13 mouse cellular contexts compared by ENCODE assay signal in the genomic region with DNA sequence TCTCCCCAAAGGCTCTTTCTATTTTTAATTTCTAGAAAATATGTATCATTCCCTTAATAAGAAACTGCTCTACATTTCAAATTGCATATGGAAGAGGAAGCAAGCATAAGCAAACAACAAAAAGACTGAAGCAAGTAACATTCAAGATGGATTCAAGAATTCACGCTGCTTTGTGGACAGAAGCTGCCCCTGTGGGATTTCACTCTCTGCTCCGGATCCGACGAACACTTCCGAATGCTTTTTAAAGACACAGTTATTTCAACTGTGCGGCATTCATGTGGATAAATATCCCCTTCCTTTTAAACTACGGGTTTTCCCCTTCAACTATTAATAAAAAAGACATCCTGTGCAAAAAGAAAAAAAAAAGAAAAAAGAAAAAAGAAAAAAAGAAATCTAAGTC.
DNase-seq lines count a peak whose midpoint lies in the region; ATAC-seq lines count a peak whose summit lies in the region.
"Had no signal": no experiment of that assay in that cellular context is flagged by ENCODE, and none has a peak within 500 bp of the region (broad histone marks: within the 10 kb centered on the region; RNA-seq: fewer than 3 reads in every experiment).

No protein-coding gene starts in this region.

- 55% methylated on average over 7 of the region's 7 CpGs for WGBS in heart, embryonic 10.5 days
- WGBS in midbrain, embryonic 13.5 days: 16% methylated on average over 7 of the region's 7 CpGs
- 43% methylated on average over 7 of the region's 7 CpGs for WGBS in midbrain, embryonic 11.5 days
- WGBS in hindbrain, embryonic 13.5 days: 30% methylated on average over 7 of the region's 7 CpGs
- WGBS in neural tube, embryonic 14.5 days: 17% methylated on average over 7 of the region's 7 CpGs

- H3K4me3 ChIP-seq in heart, embryonic 10.5 days: no peak overlapping the region
- H3K4me3 ChIP-seq in midbrain, embryonic 13.5 days (replicated peaks): no peak overlapping the region
- no peak overlapping the region for H3K4me3 ChIP-seq in midbrain, embryonic 11.5 days (ENCODE audit: low read depth, low read length)
- H3K4me3 ChIP-seq in hindbrain, embryonic 13.5 days: no peak overlapping the region
- H3K4me3 ChIP-seq in neural tube, embryonic 14.5 days (ENCODE audit: low read depth, low read length): no peak overlapping the region
- H3K4me3 ChIP-seq: embryonic facial prominence, embryonic 12.5 days had no signal

- no peaks in the 10 kb centered on the region for H3K9me3 ChIP-seq in heart, embryonic 10.5 days
- H3K9me3 ChIP-seq in midbrain, embryonic 13.5 days: no peaks in the 10 kb centered on the region
- no peaks in the 10 kb centered on the region for H3K9me3 ChIP-seq in midbrain, embryonic 11.5 days (ENCODE audit: control insufficient read depth, low read length)
- no peaks in the 10 kb centered on the region for H3K9me3 ChIP-seq in hindbrain, embryonic 13.5 days
- no peaks in the 10 kb centered on the region for H3K9me3 ChIP-seq in neural tube, embryonic 14.5 days (ENCODE audit: control insufficient read depth, low read length)
- H3K9me3 ChIP-seq: embryonic facial prominence, embryonic 12.5 days had no signal

- H3K27ac ChIP-seq in heart, embryonic 10.5 days: no peak overlapping the region
- H3K27ac ChIP-seq in midbrain, embryonic 13.5 days: peak overlapping the region; percentile 90
- no peak overlapping the region; the same call in 1 of the 2 replicates for H3K27ac ChIP-seq in midbrain, embryonic 11.5 days (ENCODE audit: low read depth, low read length)
- H3K27ac ChIP-seq in hindbrain, embryonic 13.5 days: peak overlapping the region; percentile 88
- no peak overlapping the region; the same call in 1 of the 2 replicates for H3K27ac ChIP-seq in neural tube, embryonic 14.5 days (ENCODE audit: low read depth, low read length)
- H3K27ac ChIP-seq: embryonic facial prominence, embryonic 12.5 days had no signal

- no peak overlapping the region for H3K9ac ChIP-seq in midbrain, embryonic 13.5 days (replicated peaks)
- H3K9ac ChIP-seq in midbrain, embryonic 11.5 days (ENCODE audit: low read length): no peak overlapping the region
- no peak overlapping the region for H3K9ac ChIP-seq in hindbrain, embryonic 13.5 days
- no peak overlapping the region for H3K9ac ChIP-seq in neural tube, embryonic 14.5 days (replicated peaks; ENCODE audit: low read depth, low read length)
- H3K9ac ChIP-seq: embryonic facial prominence, embryonic 12.5 days; liver, postnatal 0 days had no signal

- H3K36me3 ChIP-seq in heart, embryonic 10.5 days: no peaks in the 10 kb centered on the region
- H3K36me3 ChIP-seq in midbrain, embryonic 13.5 days: no peaks in the 10 kb centered on the region
- H3K36me3 ChIP-seq in midbrain, embryonic 11.5 days (ENCODE audit: control insufficient read depth, insufficient read depth, low read length): no peaks in the 10 kb centered on the region
- no peaks in the 10 kb centered on the region for H3K36me3 ChIP-seq in hindbrain, embryonic 13.5 days
- H3K36me3 ChIP-seq in neural tube, embryonic 14.5 days (ENCODE audit: control insufficient read depth, insufficient read depth, low read length): no peaks in the 10 kb centered on the region
- H3K36me3 ChIP-seq: embryonic facial prominence, embryonic 12.5 days had no signal

- DNase-seq in heart, adult 11 months: peak; percentile 57
- no peak for DNase-seq in heart, embryonic 10.5 days (ENCODE audit: low spot score)
- no peak for DNase-seq in midbrain, embryonic 11.5 days (ENCODE audit: low spot score, missing footprints)
- DNase-seq in spleen, adult 18-20 months: no peak
- DNase-seq in right cerebral cortex, postnatal 25 days: no peak
- DNase-seq: cerebellum, adult 18-20 months; liver, postnatal 0 days; thymus, adult 18-20 months had no signal

- no peaks in the 10 kb centered on the region for H3K27me3 ChIP-seq in heart, embryonic 10.5 days (ENCODE audit: insufficient read depth, poor library complexity, severe bottlenecking)
- H3K27me3 ChIP-seq in midbrain, embryonic 13.5 days: no peaks in the 10 kb centered on the region
- H3K27me3 ChIP-seq in midbrain, embryonic 11.5 days (ENCODE audit: control insufficient read depth, insufficient read depth, low read length): no peaks in the 10 kb centered on the region
- no peaks in the 10 kb centered on the region for H3K27me3 ChIP-seq in hindbrain, embryonic 13.5 days
- H3K27me3 ChIP-seq in neural tube, embryonic 14.5 days (ENCODE audit: control insufficient read depth, insufficient read depth, low read length): no peaks in the 10 kb centered on the region
- H3K27me3 ChIP-seq: embryonic facial prominence, embryonic 12.5 days had no signal

- no peak for ATAC-seq in midbrain, embryonic 13.5 days
- ATAC-seq in midbrain, embryonic 11.5 days (ENCODE audit: low FRiP score): no peak
- ATAC-seq in hindbrain, embryonic 13.5 days (ENCODE audit: low FRiP score): no peak
- no peak for ATAC-seq in neural tube, embryonic 14.5 days (ENCODE audit: low read depth)
- ATAC-seq: intestine, embryonic 16.5 days; liver, postnatal 0 days had no signal

- no peaks in the 10 kb centered on the region; the same call in 1 of the 2 replicates for H3K4me1 ChIP-seq in heart, embryonic 10.5 days
- H3K4me1 ChIP-seq in midbrain, embryonic 13.5 days (replicated peaks): peaks cover 32% of the 10 kb centered on the region
- H3K4me1 ChIP-seq in midbrain, embryonic 11.5 days (ENCODE audit: control insufficient read depth, insufficient read depth, low read length): peaks cover 7% of the 10 kb centered on the region; the same call in 1 of the 2 replicates
- H3K4me1 ChIP-seq in hindbrain, embryonic 13.5 days (replicated peaks): peaks cover 34% of the 10 kb centered on the region
- H3K4me1 ChIP-seq in neural tube, embryonic 14.5 days (ENCODE audit: control insufficient read depth, insufficient read depth, low read length): peaks cover 33% of the 10 kb centered on the region

- 0 out of 2 replicates have a peak overlapping the region, but pooled peaks have one; percentile 19 for H3K4me2 ChIP-seq in midbrain, embryonic 13.5 days (replicated peaks)
- no peak overlapping the region for H3K4me2 ChIP-seq in midbrain, embryonic 11.5 days
- peak overlapping the region; percentile 31 for H3K4me2 ChIP-seq in hindbrain, embryonic 13.5 days
- H3K4me2 ChIP-seq in neural tube, embryonic 14.5 days (ENCODE audit: low read depth, low read length): peak overlapping the region; percentile 25; the same call in 1 of the 2 replicates
- H3K4me2 ChIP-seq: embryonic facial prominence, embryonic 12.5 days had no signal

Comparison
In these comparisons a context has a peak if more than half of its experiments do, and no peak if none do; other contexts are left out.
1. H3K27ac ChIP-seq: peak in midbrain, embryonic 13.5 days (single experiment) and hindbrain, embryonic 13.5 days (single experiment); none in heart, embryonic 10.5 days (single experiment), midbrain, embryonic 11.5 days (single experiment) and neural tube, embryonic 14.5 days (single experiment).